Mouse (Mus musculus) left cerebral cortex, adult 8-10 months (tissue): ENCODE data around the gene Sec22a. TPM values are rescaled to one million over a fixed set of nuclear protein-coding genes. Genes with fewer than 3 reads are reported as not detected.

Experiments used
- DNase-seq, 2 experiments: peaks; one replicate each; pipeline ENCODE4 v3.0.0; 2022; ENCODE audit warnings: low spot score in 2 of 2
- total RNA-seq, 4 experiments: library from RNA; stranded (reverse); gene quantifications; 2 replicates each; pipeline ENCODE4 v1.2.4; 2022

Gene Sec22a
- 10 to 100 TPM; 14.0 to 19.6 (median 17.7) TPM for total RNA-seq

DNA sequence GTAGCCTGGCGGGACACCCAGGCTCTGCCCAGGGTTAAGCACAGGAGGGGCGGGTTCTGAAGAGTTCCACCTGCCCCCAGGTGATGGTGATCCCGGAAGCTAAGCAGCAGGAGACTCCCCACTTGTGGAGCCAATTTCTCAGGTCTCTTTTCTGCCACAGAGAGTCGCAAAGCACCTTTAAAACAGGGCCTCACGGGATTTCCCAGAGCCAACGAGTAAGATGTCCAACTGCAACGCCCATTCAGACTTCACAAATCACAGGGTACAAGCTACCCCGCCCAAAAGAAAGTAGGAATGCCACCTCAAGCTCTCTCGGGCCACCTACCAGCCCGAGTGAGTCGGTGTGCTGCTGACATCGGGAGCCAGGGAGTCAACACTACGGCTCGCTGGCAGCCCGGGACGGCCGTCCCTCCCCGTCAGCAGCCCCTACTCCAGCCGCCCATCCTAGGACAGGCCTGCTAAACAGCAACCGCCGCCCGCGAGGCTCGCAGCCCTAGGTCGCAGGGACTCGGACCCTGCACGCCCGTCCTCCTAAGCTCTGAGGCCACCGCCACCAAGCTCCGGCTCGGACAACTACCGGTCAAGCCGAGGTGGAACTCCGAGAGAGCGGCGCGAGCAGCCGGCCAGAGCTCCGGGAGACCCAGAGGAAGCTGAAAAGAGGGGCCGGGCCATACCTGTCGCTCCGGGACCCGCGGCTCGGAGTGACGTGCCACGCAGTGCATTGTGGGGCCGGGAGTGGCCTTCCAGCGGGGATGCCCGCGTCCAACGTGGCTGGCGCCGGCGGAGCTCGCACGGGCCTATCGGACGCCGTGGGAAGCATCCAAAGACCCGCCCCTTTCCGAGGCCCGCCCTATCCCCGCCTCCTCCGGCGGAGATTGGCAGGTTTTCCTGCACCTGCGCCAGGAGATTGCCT, at the start of gene Sec22a:
TSS of gene Sec22a (minus strand) at position 769 of the 913 bp plus-strand sequence.
- peak; percentile 83 to 90 for DNase-seq

DNA sequence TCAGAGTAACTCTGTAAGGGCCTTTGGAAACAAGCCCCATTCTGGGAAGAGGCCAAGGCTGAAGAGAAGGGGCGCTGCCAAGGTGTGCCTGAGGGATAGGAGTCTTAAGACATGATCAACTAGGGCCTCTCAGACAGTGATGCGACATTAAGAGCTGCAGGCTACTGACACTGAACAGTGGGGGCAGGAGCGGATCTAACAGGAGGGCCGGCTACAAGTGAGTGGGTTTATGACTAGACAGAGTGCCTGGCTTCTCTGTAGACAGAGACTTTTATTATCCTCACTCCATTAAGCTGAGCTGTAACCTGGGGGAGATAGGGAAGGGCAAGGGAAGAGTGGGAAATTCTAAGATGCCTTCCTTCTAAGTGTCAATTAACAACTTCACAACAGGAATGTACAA, 43.0 kb upstream of the Sec22a start:
- DNase-seq, result no peak

- no peak for DNase-seq
Observed at GRCm38 (mm10) chr16:35406166-35406565, 42.4 kb upstream of the Sec22a start.

- peak in 1 of 2 experiments; percentile 27 for DNase-seq
Observed at GRCm38 (mm10) chr16:35405348-35406080, 41.8 kb upstream of the Sec22a start.

- no peak for DNase-seq
Observed at GRCm38 (mm10) chr16:35404864-35405263, 41.1 kb upstream of the Sec22a start.

- DNase-seq, result no peak
Observed at GRCm38 (mm10) chr16:35403891-35404290, 40.2 kb upstream of the Sec22a start.

GRCm38 (mm10) chr16:35403356-35403755, 39.6 kb upstream of the Sec22a start:
- DNase-seq, result no peak

- DNase-seq, result no peak
Observed at GRCm38 (mm10) chr16:35392813-35393212, 29.1 kb upstream of the Sec22a start.

GRCm38 (mm10) chr16:35385654-35386053, 21.9 kb upstream of the Sec22a start:
- DNase-seq, result no peak

- no peak for DNase-seq
Observed at GRCm38 (mm10) chr16:35380048-35380447, 16.3 kb upstream of the Sec22a start.

DNA sequence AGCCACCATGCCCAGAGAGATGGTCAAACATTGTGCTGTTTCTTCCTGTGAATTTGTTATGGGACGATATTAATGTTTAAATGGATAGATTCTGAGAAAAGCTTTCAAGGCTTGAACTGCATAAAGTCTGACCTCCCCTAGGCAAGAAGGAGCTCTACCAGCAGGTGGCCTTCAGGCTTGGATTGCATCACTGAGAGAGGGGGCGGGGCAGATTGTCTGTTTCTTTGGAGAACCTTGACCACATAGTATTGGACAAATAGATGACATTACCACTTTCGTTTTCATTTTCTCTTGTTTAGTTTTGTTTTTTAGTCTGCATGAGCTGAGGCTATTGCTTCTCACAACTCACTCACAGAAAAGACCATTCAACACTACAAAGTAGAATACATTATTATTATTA, 15.6 kb upstream of the Sec22a start:
- DNase-seq, result no peak

- no peak for DNase-seq
Observed at GRCm38 (mm10) chr16:35364063-35364428, 328 bp upstream of the Sec22a start.

GRCm38 (mm10) chr16:35362221-35362620, 1.5 kb downstream of the Sec22a start:
- no peak for DNase-seq

GRCm38 (mm10) chr16:35360593-35360992, 3.1 kb downstream of the Sec22a start:
- DNase-seq, result no peak

DNA sequence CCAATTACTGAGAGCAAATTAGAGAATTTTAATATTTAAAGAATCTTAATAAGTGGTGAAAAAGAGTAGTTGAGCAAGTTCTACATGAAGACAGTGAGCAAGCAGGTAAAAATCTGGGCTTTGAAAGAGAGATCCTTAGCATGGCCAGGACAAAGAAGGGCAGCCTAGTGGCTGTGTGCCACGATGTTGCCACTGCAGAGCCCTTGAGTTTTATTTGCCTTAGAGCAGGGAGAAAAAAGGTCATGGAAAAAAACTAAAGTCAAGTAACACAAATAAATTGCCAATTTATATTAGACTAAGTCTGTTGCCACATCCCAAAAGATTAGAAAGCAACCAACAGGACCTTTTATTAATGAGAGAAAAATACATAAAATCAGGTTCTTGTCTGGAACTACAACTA, 6.3 kb downstream of the Sec22a start:
- DNase-seq, result no peak

DNA sequence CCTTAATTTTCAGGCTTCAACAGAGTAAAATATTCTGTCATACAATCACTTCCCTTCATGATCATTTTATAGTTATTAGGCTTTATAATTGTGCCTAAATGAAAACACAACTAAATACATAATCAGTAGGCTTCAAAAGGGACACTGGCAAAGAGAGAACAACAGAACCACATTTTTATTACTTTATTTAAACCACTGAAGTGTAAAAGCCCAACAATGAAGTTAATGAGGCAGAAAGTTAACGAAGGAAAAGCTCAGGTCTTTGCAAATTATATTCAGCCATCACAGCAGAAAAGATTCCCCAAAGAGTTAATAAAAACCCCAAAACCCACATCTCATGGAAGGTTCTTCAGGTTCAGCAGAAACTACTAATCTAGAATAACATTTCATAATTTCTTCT, 33.3 kb downstream of the Sec22a start:
- DNase-seq, result no peak

- DNase-seq, result no peak
Observed at GRCm38 (mm10) chr16:35319773-35320172, 43.9 kb downstream of the Sec22a start.

DNA sequence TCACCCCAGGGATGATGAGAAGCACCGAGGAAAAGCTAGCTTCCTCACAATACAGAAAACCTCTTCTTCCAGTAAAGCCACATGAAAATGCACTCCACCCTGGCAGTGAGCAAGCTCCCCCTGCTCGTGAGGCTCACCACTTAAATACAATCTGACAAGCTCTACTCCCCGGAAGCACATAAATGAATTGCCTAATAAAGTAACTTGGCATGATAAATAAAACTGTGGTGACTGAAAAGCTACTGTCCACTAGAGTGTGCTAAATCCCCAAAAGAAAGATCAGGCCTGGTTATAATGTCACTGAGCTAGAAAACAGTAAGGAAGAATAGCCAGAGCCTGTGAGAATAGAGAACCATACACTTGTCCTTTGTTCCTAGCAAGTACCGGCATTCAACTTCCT, 44.4 kb downstream of the Sec22a start:
- DNase-seq, result no peak

- no peak for DNase-seq
Observed at GRCm38 (mm10) chr16:35318397-35318796, 45.3 kb downstream of the Sec22a start.

GRCm38 (mm10) chr16:35317460-35317859, 46.3 kb downstream of the Sec22a start:
- DNase-seq, result no peak

DNA sequence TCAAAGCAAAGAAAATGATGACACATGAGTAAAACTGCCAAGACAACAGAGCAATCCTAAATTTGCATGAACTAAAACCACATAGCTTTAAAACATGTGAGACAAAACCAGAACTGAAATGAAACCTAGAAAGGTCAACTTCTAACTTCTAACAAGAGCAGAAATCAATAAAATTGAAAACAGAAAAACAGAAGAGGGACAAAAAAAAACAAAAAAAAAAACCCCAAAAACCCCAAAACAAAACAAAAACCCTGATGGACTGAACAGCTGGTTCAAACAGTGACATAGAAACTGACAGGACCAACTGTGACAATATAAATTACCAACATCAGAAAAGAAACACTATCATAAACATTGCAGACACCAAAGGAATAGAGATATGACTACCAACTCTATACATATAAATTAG, 46.9 kb downstream of the Sec22a start:
- DNase-seq, result no peak

DNA sequence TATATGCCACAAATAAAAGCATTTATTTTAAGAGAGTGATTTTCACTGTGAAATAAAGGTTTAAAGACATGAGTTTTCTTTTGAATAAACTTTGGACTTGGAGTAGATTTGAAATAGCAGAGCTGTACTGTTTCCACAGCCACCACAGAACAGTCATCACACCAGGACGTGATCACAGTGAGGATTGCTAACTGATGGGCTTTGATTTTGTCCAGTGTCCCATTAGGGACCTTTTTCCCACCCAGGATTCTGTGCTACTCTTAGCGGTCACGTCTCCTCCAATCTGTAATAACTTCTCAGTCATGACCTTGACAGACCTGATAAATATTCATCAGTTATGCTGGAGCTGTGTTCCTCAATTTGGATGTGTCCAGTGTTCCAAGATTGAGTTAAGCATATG, 48.2 kb downstream of the Sec22a start:
- DNase-seq, result no peak

- no peak for DNase-seq
Observed at GRCm38 (mm10) chr16:35311586-35311985, 52.1 kb downstream of the Sec22a start.
